Mouse (Mus musculus) hindbrain, embryonic 13.5 days (tissue): ENCODE results near the gene Pcdh19. TPM values are rescaled to one million over a fixed set of nuclear protein-coding genes. Genes with fewer than 3 reads are reported as not detected.
A peak's percentile ranks its signal among the peaks of the same experiment; 100 is the strongest.

Source experiments
- ATAC-seq: fragments of 200-750 bp; cut with Nextera tagmentation; 2 replicates; pipeline ENCODE4 v1.8.0; 2017; ENCODE audit warnings: moderate TSS enrichment; ENCODE audit not compliant: low FRiP score
- H3K27ac ChIP-seq: fragments of 300-500 bp; sonication (generic); 2 replicates; pipeline ENCODE4 v1.5.1; 2015; ENCODE audit warnings: inconsistent platforms, mild to moderate bottlenecking, moderate library complexity
- H3K27me3 ChIP-seq: fragments of 300-500 bp; sonication (generic); 2 replicates; pipeline ENCODE4 v1.6.1; 2015; ENCODE audit warnings: mild to moderate bottlenecking, inconsistent platforms
- H3K36me3 ChIP-seq: fragments of 300-500 bp; sonication (generic); 2 replicates; pipeline ENCODE4 v1.6.1; 2015; ENCODE audit warnings: mild to moderate bottlenecking, inconsistent platforms
- H3K4me1 ChIP-seq: fragments of 300-500 bp; sonication (generic); replicated peaks from 2 replicates; pipeline ENCODE4 v1.6.1; 2015; ENCODE audit warnings: inconsistent platforms
- H3K4me2 ChIP-seq: fragments of 300-500 bp; sonication (generic); 2 replicates; pipeline ENCODE4 v1.6.1; 2015; ENCODE audit warnings: inconsistent platforms, mild to moderate bottlenecking, moderate library complexity
- H3K4me3 ChIP-seq: fragments of 300-500 bp; sonication (generic); 2 replicates; pipeline ENCODE4 v1.5.1; 2015; ENCODE audit warnings: mild to moderate bottlenecking, inconsistent platforms
- H3K9ac ChIP-seq: fragments of 300-500 bp; sonication (generic); 2 replicates; pipeline ENCODE4 v1.6.1; 2015; ENCODE audit warnings: mild to moderate bottlenecking, inconsistent platforms
- H3K9me3 ChIP-seq: fragments of 300-500 bp; sonication (generic); 2 replicates; pipeline ENCODE4 v1.6.1; 2016; ENCODE audit warnings: inconsistent platforms
- WGBS: fragments of 180-500 bp; shearing (Covaris S2); methylation state at CpG from one replicate; pipeline ENCODE4 v1.1.7; 2015; 5-methylcytosine and 5-hydroxymethylcytosine counted together
- polyA plus RNA-seq: library from polyadenylated mRNA; unstranded; fragments of >200 nt; fragmentation: Nextera tagmentation; extraction: Ambion mirVana; gene quantifications from 2 replicates; pipeline ENCODE4 v1.2.1, GENCODE M21; 2015

Gene Pcdh19
- polyA plus RNA-seq, 1 experiment from 2014 or later, result 11.0 TPM

GRCm38 (mm10) chrX:133689576-133690250 is 926 bp upstream of the Pcdh19 start:
- Histone ChIP-seq H3K4me1 (no peaks in the 10 kb centered on the region), H3K9me3 (no peaks in the 10 kb centered on the region), H3K27me3 (peaks cover 11% of the 10 kb centered on the region; the same call in 1 of the 2 replicates), H3K4me2 (peak overlapping the region; percentile 73), H3K4me3 (peak overlapping the region; percentile 59), H3K27ac (peak overlapping the region; percentile 85), H3K9ac (peak overlapping the region; percentile 72), H3K36me3 (no peaks in the 10 kb centered on the region)
- 29% methylated on average over 35 of the region's 35 CpGs for WGBS
- no peak for ATAC-seq

GRCm38 (mm10) chrX:133688156-133688555 is 631 bp downstream of the Pcdh19 start:
- no peak for ATAC-seq
- peak overlapping the region; percentile 77 for H3K27ac ChIP-seq
- H3K36me3 ChIP-seq, result no peaks in the 10 kb centered on the region
- H3K4me2 ChIP-seq, result peak overlapping the region; percentile 73
- H3K27me3 ChIP-seq, result peaks cover 11% of the 10 kb centered on the region; the same call in 1 of the 2 replicates
- no peaks in the 10 kb centered on the region for H3K4me1 ChIP-seq
- WGBS, result 18% methylated on average over 24 of the region's 31 CpGs
- no peaks in the 10 kb centered on the region for H3K9me3 ChIP-seq
- H3K9ac ChIP-seq, result peak overlapping the region; percentile 72
- peak overlapping the region; percentile 59 for H3K4me3 ChIP-seq

- Histone ChIP-seq H3K9ac (peak overlapping the region; percentile 72), H3K36me3 (no peaks in the 10 kb centered on the region), H3K4me1 (no peaks in the 10 kb centered on the region), H3K9me3 (no peaks in the 10 kb centered on the region), H3K4me3 (peak overlapping the region; percentile 59), H3K27ac (peak overlapping the region; percentile 35; the same call in 1 of the 2 replicates), H3K27me3 (peaks cover 11% of the 10 kb centered on the region; the same call in 1 of the 2 replicates), H3K4me2 (peak overlapping the region; percentile 73)
- 17% methylated on average over 37 of the region's 37 CpGs for WGBS
- ATAC-seq, result no peak; the same call in 1 of the 2 replicates
These were observed 1.1 kb downstream of the Pcdh19 start for GRCm38 (mm10) chrX:133687666-133688151.

GRCm38 (mm10) chrX:133686533-133687311 is 2.1 kb downstream of the Pcdh19 start:
- Histone ChIP-seq H3K9ac (peak overlapping the region; percentile 72), H3K27ac (no peak overlapping the region; the same call in 1 of the 2 replicates)
- 23% methylated on average over 54 of the region's 55 CpGs for WGBS

GRCm38 (mm10) chrX:133685572-133685971 is 3.2 kb downstream of the Pcdh19 start:
- Histone ChIP-seq H3K27me3 (peaks cover 11% of the 10 kb centered on the region; the same call in 1 of the 2 replicates), H3K4me2 (peak overlapping the region; percentile 73), H3K9me3 (no peaks in the 10 kb centered on the region), H3K4me1 (no peaks in the 10 kb centered on the region), H3K36me3 (no peaks in the 10 kb centered on the region), H3K27ac (no peak overlapping the region), H3K9ac (peak overlapping the region; percentile 72; the same call in 1 of the 2 replicates), H3K4me3 (peak overlapping the region; percentile 59)
- 31% methylated on average over 12 of the region's 12 CpGs for WGBS
- no peak for ATAC-seq

More at GRCm38 (mm10) chrX:133686533-133687311, 2.1 kb downstream of the Pcdh19 start:
- Histone ChIP-seq H3K9me3 (no peaks in the 10 kb centered on the region), H3K4me2 (peak overlapping the region; percentile 73), H3K27me3 (peaks cover 11% of the 10 kb centered on the region; the same call in 1 of the 2 replicates), H3K4me1 (no peaks in the 10 kb centered on the region), H3K4me3 (peak overlapping the region; percentile 59), H3K36me3 (no peaks in the 10 kb centered on the region)
- no peak for ATAC-seq

- Histone ChIP-seq H3K4me1 (no peaks in the 10 kb centered on the region), H3K27me3 (peaks cover 11% of the 10 kb centered on the region; the same call in 1 of the 2 replicates), H3K4me3 (peak overlapping the region; percentile 59), H3K9me3 (no peaks in the 10 kb centered on the region), H3K9ac (0 out of 2 replicates have a peak overlapping the region, but pooled peaks have one; percentile 35), H3K27ac (no peak overlapping the region), H3K36me3 (no peaks in the 10 kb centered on the region), H3K4me2 (peak overlapping the region; percentile 73)
- WGBS, result 37% methylated on average over 3 of the region's 3 CpGs
- ATAC-seq, result no peak
These were observed 4.8 kb downstream of the Pcdh19 start for GRCm38 (mm10) chrX:133683961-133684360.

- Histone ChIP-seq H3K4me1 (no peaks in the 10 kb centered on the region), H3K4me3 (no peak overlapping the region), H3K36me3 (no peaks in the 10 kb centered on the region), H3K27ac (no peak overlapping the region), H3K4me2 (no peak overlapping the region), H3K9ac (no peak overlapping the region), H3K9me3 (no peaks in the 10 kb centered on the region), H3K27me3 (no peaks in the 10 kb centered on the region)
- no peak for ATAC-seq
- WGBS, result 15% methylated on average over 2 of the region's 2 CpGs
These were observed 13.7 kb downstream of the Pcdh19 start for GRCm38 (mm10) chrX:133675121-133675520.

GRCm38 (mm10) chrX:133673796-133674195 is 15.0 kb downstream of the Pcdh19 start:
- no peaks in the 10 kb centered on the region for H3K4me1 ChIP-seq
- 33% methylated on average over 3 of the region's 3 CpGs for WGBS
- H3K27ac ChIP-seq, result no peak overlapping the region
- no peak overlapping the region for H3K9ac ChIP-seq
- H3K4me3 ChIP-seq, result no peak overlapping the region
- no peaks in the 10 kb centered on the region for H3K9me3 ChIP-seq
- ATAC-seq, result no peak
- H3K27me3 ChIP-seq, result no peaks in the 10 kb centered on the region
- no peaks in the 10 kb centered on the region for H3K36me3 ChIP-seq
- no peak overlapping the region for H3K4me2 ChIP-seq

- Histone ChIP-seq H3K4me1 (0 out of 2 replicates have a peak, but pooled peaks cover 3% of the 10 kb centered on the region), H3K9me3 (no peaks in the 10 kb centered on the region), H3K36me3 (no peaks in the 10 kb centered on the region), H3K9ac (no peak overlapping the region), H3K27ac (no peak overlapping the region), H3K4me2 (no peak overlapping the region), H3K27me3 (peaks cover 7% of the 10 kb centered on the region; the same call in 1 of the 2 replicates), H3K4me3 (no peak overlapping the region)
- ATAC-seq, result no peak
- WGBS, result 70% methylated on average over 5 of the region's 5 CpGs
These were observed 28.7 kb downstream of the Pcdh19 start for GRCm38 (mm10) chrX:133660111-133660510.

- H3K9ac ChIP-seq, result no peak overlapping the region
- 0 out of 2 replicates have a peak, but pooled peaks cover 3% of the 10 kb centered on the region for H3K4me1 ChIP-seq
- peaks cover 7% of the 10 kb centered on the region; the same call in 1 of the 2 replicates for H3K27me3 ChIP-seq
- no peaks in the 10 kb centered on the region for H3K36me3 ChIP-seq
- H3K4me2 ChIP-seq, result peak overlapping the region; percentile 39
- 17% methylated on average over 9 of the region's 9 CpGs for WGBS
- H3K27ac ChIP-seq, result no peak overlapping the region
- H3K4me3 ChIP-seq, result no peak overlapping the region
- peak; percentile 63 for ATAC-seq
- H3K9me3 ChIP-seq, result no peaks in the 10 kb centered on the region
These were observed 31.2 kb downstream of the Pcdh19 start for GRCm38 (mm10) chrX:133657308-133658302.

GRCm38 (mm10) chrX:133655876-133656538 is 32.8 kb downstream of the Pcdh19 start:
- 0 out of 2 replicates have a peak, but pooled peaks have one; percentile 46 for ATAC-seq
- WGBS, result 54% methylated on average over 11 of the region's 11 CpGs
- Histone ChIP-seq H3K4me1 (0 out of 2 replicates have a peak, but pooled peaks cover 3% of the 10 kb centered on the region), H3K4me2 (no peak overlapping the region), H3K4me3 (no peak overlapping the region), H3K36me3 (no peaks in the 10 kb centered on the region), H3K27me3 (peaks cover 7% of the 10 kb centered on the region; the same call in 1 of the 2 replicates), H3K27ac (no peak overlapping the region), H3K9me3 (no peaks in the 10 kb centered on the region), H3K9ac (no peak overlapping the region)
